Comparison of ENCODE assay signal across 13 mouse cellular contexts in the genomic region with DNA sequence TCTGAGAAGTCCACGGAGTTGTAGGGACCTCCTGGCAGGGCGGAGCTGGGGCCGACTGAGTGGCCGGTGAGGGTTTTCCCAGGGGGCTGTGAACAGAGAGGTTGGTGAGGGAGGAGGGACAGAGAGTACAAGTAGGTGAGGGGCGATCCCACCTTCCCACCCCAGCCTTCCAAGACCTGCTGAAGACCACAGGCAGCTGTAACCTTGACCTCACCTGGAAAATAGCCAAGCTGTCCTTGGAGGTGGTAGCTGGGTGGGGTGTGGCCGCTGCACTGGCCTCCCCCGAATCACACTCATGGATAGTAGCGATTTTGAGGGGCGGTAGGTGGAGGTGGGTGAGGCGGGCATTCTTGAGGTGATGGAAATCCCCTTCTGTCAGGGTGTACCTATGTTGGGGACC.
"Had no signal": no experiment of that assay in that cellular context is flagged by ENCODE, and none has a peak within 500 bp of the region (broad histone marks: within the 10 kb centered on the region; RNA-seq: fewer than 3 reads in every experiment).

No protein-coding gene starts in this region.

- H3K27me3 ChIP-seq: neural tube, embryonic 15.5 days had no signal

- H3K4me3 ChIP-seq: kidney, embryonic 15.5 days; left cerebral cortex, adult 2 months; liver, embryonic 13.5 days; megakaryocyte, embryonic 14.5 days; neural tube, embryonic 12.5 days; neural tube, embryonic 15.5 days had no signal

- H3K27ac ChIP-seq: kidney, embryonic 15.5 days; left cerebral cortex, adult 2 months; liver, embryonic 13.5 days; neural tube, embryonic 12.5 days; neural tube, embryonic 15.5 days; stomach, postnatal 0 days had no signal

- DNase-seq: liver, embryonic 13.5 days; lung, adult 2 months; lung, postnatal 36 days; midbrain, embryonic 14.5 days; right cerebral cortex, adult 18-20 months; right cerebral cortex, postnatal 4 days; thymus, postnatal 36 days had no signal
